Mouse (Mus musculus): ENCODE measurements around the gene Mdga1.

- no peak for TF ChIP-seq CTCF (IDR thresholded peaks at IDR 0.05; ENCODE audit: borderline replicate concordance, insufficient read depth, low read depth, low read length)
- TF ChIP-seq POLR2A (IDR thresholded peaks at IDR 0.05; ENCODE audit: borderline replicate concordance, insufficient read depth, low read length) = no peak
These were observed 90.9 kb downstream of the Mdga1 start for GRCm38 (mm10) chr17:29878990-29879389.
